Mouse (Mus musculus) ES-E14 (cell line): ENCODE results near the gene Insr. TPM values are rescaled to one million over a fixed set of nuclear protein-coding genes. Genes with fewer than 3 reads are reported as not detected.
A peak's percentile ranks its signal among the peaks of the same experiment; 100 is the strongest.

ENCODE experiments used
- DNase-seq: peaks from one replicate; pipeline ENCODE4 v3.0.0-alpha.2; 2013; ENCODE audit warnings: low read depth, low spot score
- H3K27ac ChIP-seq: 2 replicates; pipeline ENCODE4 v1.5.1; 2012; ENCODE audit warnings: low read depth, mild to moderate bottlenecking, low read length, moderate library complexity, mixed read lengths; ENCODE audit not compliant: poor library complexity, insufficient read depth, severe bottlenecking
- H3K36me3 ChIP-seq: 2 replicates; pipeline ENCODE4 v1.6.1; 2012; ENCODE audit warnings: mild to moderate bottlenecking, low read length, moderate library complexity, mixed read lengths; ENCODE audit not compliant: control insufficient read depth, poor library complexity, insufficient read depth, severe bottlenecking
- H3K4me1 ChIP-seq, 2 experiments: fragments of 150-350 bp in 1 of 2; sonication (generic) in 1 of 2; 2 replicates each; pipeline ENCODE4 v1.6.1; 2012; ENCODE audit warnings: low read length in 2 of 2, mild to moderate bottlenecking in 1 of 2, mixed read lengths in 1 of 2; ENCODE audit not compliant: control insufficient read depth in 2 of 2, insufficient read depth in 2 of 2, poor library complexity in 1 of 2
- H3K4me3 ChIP-seq, 2 experiments: fragments of 150-350 bp in 1 of 2; sonication (generic) in 1 of 2; 2 replicates each; pipeline ENCODE4 v1.5.1; 2012; ENCODE audit warnings: low read length in 2 of 2, low read depth in 1 of 2, mild to moderate bottlenecking in 1 of 2, mixed read lengths in 1 of 2; ENCODE audit not compliant: insufficient read depth in 1 of 2, poor library complexity in 1 of 2, severe bottlenecking in 1 of 2
- H3K9ac ChIP-seq: 2 replicates; pipeline ENCODE4 v1.6.1; 2012; ENCODE audit warnings: low read depth, mild to moderate bottlenecking, low read length, mixed read lengths; ENCODE audit not compliant: poor library complexity, insufficient read depth, severe bottlenecking
- H3K9me3 ChIP-seq: fragments of 150-350 bp; sonication (generic); 2 replicates; pipeline ENCODE4 v1.6.1; 2012; ENCODE audit warnings: low read depth, mild to moderate bottlenecking, low read length; ENCODE audit not compliant: control insufficient read depth, insufficient read depth
- CHD2 ChIP-seq: IDR thresholded peaks from 2 replicates; pipeline ENCODE4 v1.6.1; 2014; ENCODE audit warnings: mild to moderate bottlenecking, low read depth, low read length, inconsistent platforms
- HCFC1 ChIP-seq: IDR thresholded peaks from 2 replicates; pipeline ENCODE4 v1.6.1; 2012; ENCODE audit warnings: low read length, inconsistent platforms, borderline replicate concordance; ENCODE audit not compliant: insufficient read depth
- MAFK ChIP-seq: IDR thresholded peaks from 2 replicates; pipeline ENCODE4 v1.6.1; 2014; ENCODE audit warnings: mild to moderate bottlenecking, low read depth, low read length, inconsistent platforms; ENCODE audit not compliant: insufficient read depth
- ZC3H11A ChIP-seq: IDR thresholded peaks from 2 replicates; pipeline ENCODE4 v1.6.1; 2012; ENCODE audit warnings: low read depth, mild to moderate bottlenecking, inconsistent platforms, low read length, borderline replicate concordance
- ZNF384 ChIP-seq: IDR thresholded peaks from 2 replicates; pipeline ENCODE4 v1.6.1; 2012; ENCODE audit warnings: low read depth, low read length, inconsistent platforms
- in situ Hi-C, 2 experiments: fragments of 600-800 bp; cut with MboI; formaldehyde crosslinking; loops; one replicate each; pipeline ENCODE4 v1.15.1; 2025; ENCODE audit warnings: low sequenced_read_pairs in 2 of 2, inconsistent platforms in 1 of 2; ENCODE audit not compliant: unreplicated experiment in 2 of 2
- total RNA-seq: library from RNA; depleted of rRNA; stranded (reverse); fragments of 300-350 nt; gene quantifications from 2 replicates; pipeline ENCODE4 v1.2.3, GENCODE M21; 2012

Insr gene
- total RNA-seq, 1 experiment, result 9.3 TPM

DNA sequence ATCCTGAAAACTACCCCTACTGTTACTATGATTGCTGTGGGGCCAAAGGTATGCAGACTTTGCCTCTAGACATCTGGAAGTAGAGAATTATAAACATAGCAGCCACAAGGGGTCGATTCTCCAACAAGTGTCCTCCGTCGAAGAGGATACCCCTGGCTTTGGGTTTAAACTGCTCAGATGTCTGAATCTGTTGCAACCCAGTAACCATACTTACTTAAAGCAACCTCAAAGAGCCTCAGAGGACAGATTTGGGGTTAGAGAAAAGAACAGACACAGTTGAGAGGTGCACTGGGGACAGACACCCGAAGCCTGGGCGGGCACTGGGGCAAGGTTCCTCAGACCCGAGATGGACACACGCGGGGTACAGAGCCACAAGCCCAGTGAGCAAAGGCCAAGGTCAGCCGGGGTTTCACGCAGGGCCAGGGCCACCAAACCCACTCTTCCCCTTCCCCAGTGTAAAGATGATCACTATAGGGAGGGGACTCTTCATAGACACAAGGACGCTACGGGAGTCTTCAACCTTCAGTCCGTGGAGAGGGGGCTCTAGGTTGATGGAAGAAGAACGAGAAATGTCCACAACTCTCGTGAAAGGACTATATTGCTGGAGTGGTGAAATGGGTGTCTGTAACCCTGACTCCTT is 1.1 kb downstream of the Insr start:
- in situ Hi-C loops, result loop anchor here in 1 of 2 experiments (5.0 kb wide), 1 partner anchor 56 kb away; no protein-coding TSS in a partner anchor
- Histone ChIP-seq H3K4me1 (peaks cover 0 to 5% of the 10 kb centered on the region in 2 experiments; a peak in 2 of 4 replicates), H3K4me3 (peak overlapping the region; percentile 68 to 82; a peak in 3 of 4 replicates), H3K9me3 (no peaks in the 10 kb centered on the region), H3K9ac (peak overlapping the region; percentile 77), H3K27ac (no peak overlapping the region), H3K36me3 (peaks cover 3% of the 10 kb centered on the region; the same call in 1 of the 2 replicates)
- no peak for DNase-seq
- TF ChIP-seq ZC3H11A (no peak), ZNF384 (no peak), CHD2 (no peak), HCFC1 (no peak), MAFK (no peak)

DNA sequence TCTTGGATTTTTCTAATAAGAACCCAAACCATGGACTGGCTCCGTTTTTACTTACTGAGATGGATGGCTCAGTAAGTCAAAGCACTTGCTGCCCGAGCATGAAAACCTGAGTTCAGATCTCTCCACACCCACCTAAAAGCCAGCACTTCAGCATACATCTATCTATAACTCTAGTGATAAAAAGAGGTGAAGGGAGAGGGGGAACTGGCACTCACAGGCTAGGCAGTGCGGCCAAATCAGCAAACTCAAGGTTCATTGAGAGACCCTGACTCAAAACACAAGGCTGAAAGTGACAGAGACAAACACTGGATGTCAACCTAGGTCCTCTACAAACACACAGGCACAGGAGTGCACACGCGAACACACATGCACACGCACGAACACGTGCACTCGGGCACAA is 2.2 kb downstream of the Insr start:
- no peak overlapping the region for H3K4me3 ChIP-seq
- H3K9ac ChIP-seq, result no peak overlapping the region
- no peaks in the 10 kb centered on the region for H3K9me3 ChIP-seq
- H3K36me3 ChIP-seq, result peaks cover 3% of the 10 kb centered on the region; the same call in 1 of the 2 replicates
- no peak overlapping the region for H3K27ac ChIP-seq
- DNase-seq, result no peak
- TF ChIP-seq MAFK (no peak), ZNF384 (no peak), CHD2 (no peak), ZC3H11A (no peak), HCFC1 (no peak)
- peaks cover 0 to 5% of the 10 kb centered on the region in 2 experiments; a peak in 2 of 4 replicates for H3K4me1 ChIP-seq
- in situ Hi-C loops, result loop anchor here in 1 of 2 experiments (5.0 kb wide), 1 partner anchor 55 kb away; no protein-coding TSS in a partner anchor

DNA sequence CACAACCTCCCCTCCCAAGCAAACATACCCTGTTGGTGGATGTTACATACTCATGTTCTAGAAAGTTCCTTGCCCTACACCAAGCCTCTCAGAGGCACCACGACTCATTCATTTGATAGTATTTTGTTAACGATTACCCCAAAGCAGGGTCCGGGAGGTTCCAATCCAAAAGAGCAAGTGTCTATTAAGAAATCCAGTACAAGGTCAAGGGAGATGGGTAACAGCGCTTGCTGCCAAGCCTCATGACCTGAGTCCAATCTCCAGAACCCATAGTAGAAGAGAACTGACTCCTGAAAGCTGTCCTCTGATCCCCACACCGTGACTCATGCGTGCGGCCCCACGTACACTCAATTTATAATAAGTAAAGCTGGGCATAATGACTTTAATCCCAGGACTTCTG is 3.4 kb downstream of the Insr start:
- Histone ChIP-seq H3K36me3 (peaks cover 3% of the 10 kb centered on the region; the same call in 1 of the 2 replicates), H3K4me1 (peaks cover 0 to 5% of the 10 kb centered on the region in 2 experiments; a peak in 2 of 4 replicates), H3K4me3 (no peak overlapping the region), H3K9me3 (no peaks in the 10 kb centered on the region), H3K9ac (no peak overlapping the region), H3K27ac (no peak overlapping the region)
- TF ChIP-seq MAFK, result no peak
- no peak for TF ChIP-seq HCFC1
- no peak for TF ChIP-seq CHD2
- no peak for TF ChIP-seq ZC3H11A
- no peak for TF ChIP-seq ZNF384
- no peak for DNase-seq
- in situ Hi-C loops, result loop anchor here in 1 of 2 experiments (5.0 kb wide), 1 partner anchor 54 kb away; no protein-coding TSS in a partner anchor

DNA sequence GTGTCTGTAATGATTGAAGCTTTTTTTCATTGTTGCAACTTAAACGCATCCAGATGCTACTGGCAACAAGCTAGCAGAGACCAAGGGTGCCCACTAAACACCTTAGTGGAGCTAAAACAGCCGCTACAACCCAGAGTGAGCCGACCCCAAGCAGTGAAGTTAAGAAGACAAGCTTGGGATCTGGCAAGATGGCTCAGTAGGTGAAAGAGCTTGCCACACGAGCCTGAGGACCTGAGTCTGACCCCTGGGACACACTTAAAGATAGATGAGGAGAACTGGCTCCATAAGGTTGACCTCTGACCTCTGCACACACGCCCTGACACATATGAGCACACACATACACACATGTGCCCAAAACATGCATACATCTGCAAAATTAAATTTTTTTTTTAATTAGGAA is 4.2 kb downstream of the Insr start:
- Histone ChIP-seq H3K4me3 (no peak overlapping the region), H3K4me1 (peaks cover 0 to 3% of the 10 kb centered on the region in 2 experiments; a peak in 2 of 4 replicates), H3K36me3 (peaks cover 3% of the 10 kb centered on the region; the same call in 1 of the 2 replicates), H3K9me3 (no peaks in the 10 kb centered on the region), H3K27ac (no peak overlapping the region), H3K9ac (no peak overlapping the region)
- in situ Hi-C loops, result loop anchor here in 1 of 2 experiments (5.0 kb wide), 1 partner anchor 53 kb away; no protein-coding TSS in a partner anchor
- TF ChIP-seq ZNF384 (no peak), HCFC1 (no peak), MAFK (no peak), ZC3H11A (no peak)
- DNase-seq, result no peak
